Mouse (Mus musculus): ENCODE measurements around the gene Prpf18. TPM values are rescaled to one million over a fixed set of nuclear protein-coding genes. Genes with fewer than 3 reads are reported as not detected.
A peak's percentile ranks its signal among the peaks of the same experiment; 100 is the strongest.
"Not testable (repeated sequence)": the region's sequence is repeated elsewhere in the genome, so short reads cannot be mapped to it uniquely, and the experiment has no call there.

The Prpf18 gene
- total and polyA plus RNA-seq, 3 experiments = 23.8 to 37.6 (median 35.0) TPM

GRCm38 (mm10) chr2:4621471-4621985, 30.4 kb downstream of the Prpf18 start:
- Histone ChIP-seq H3K4me2 (ENCODE audit: insufficient read depth, low read depth, poor library complexity, severe bottlenecking) (no peak overlapping the region), H3K9ac (ENCODE audit: insufficient read depth, low read depth) (no peak overlapping the region), H3K4me3 (replicated peaks in 1 of 3; ENCODE audit: low read depth in 2 of 3, low read length in 2 of 3, poor library complexity in 1 of 3) (no peak overlapping the region), H3K27me3 (replicated peaks) (no peaks in the 10 kb centered on the region), H3K36me3 (replicated peaks in 1 of 2; ENCODE audit: control insufficient read depth in 1 of 2, insufficient read depth in 1 of 2, low read length in 1 of 2) (peaks cover 16 to 35% of the 10 kb centered on the region in 2 experiments), H3K79me2 (replicated peaks; ENCODE audit: control insufficient read depth, extremely low read depth, insufficient read depth, poor library complexity, severe bottlenecking) (no peaks in the 10 kb centered on the region), H3K27ac (ENCODE audit: insufficient read depth, low read depth) (no peak overlapping the region), H3K4me1 (ENCODE audit: control insufficient read depth in 1 of 2, insufficient read depth in 2 of 2) (peaks cover 0 to 5% of the 10 kb centered on the region in 2 experiments; a peak in 1 of 4 replicates), H3K9me3 (replicated peaks; ENCODE audit: low read length) (no peaks in the 10 kb centered on the region)
- dilution Hi-C loops (cut with MboI; ENCODE audit: extremely low pct_ligation_motif_present, extremely low pct_unique_long_range_greater_than_20kb, low sequenced_read_pairs) = no loop called here
- TF ChIP-seq POLR2AphosphoS2 (IDR thresholded peaks at IDR 0.05; ENCODE audit: low read depth, low read length) = 0 out of 2 replicates have a peak, but pooled peaks have one; percentile 38
- no peak for TF ChIP-seq HCFC1 (IDR thresholded peaks at IDR 0.05; ENCODE audit: low read depth, low read length)
- DNase-seq (ENCODE audit: extremely low read depth) = no peak
- in situ Hi-C loops (cut with MboI; ENCODE audit: low pct_ligation_motif_present, low pct_unique_long_range_greater_than_20kb, low sequenced_read_pairs) = no loop called here

GRCm38 (mm10) chr2:4620640-4621401, 31.1 kb downstream of the Prpf18 start:
- DNase-seq (ENCODE audit: extremely low read depth) = no peak
- Histone ChIP-seq H3K36me3 (replicated peaks in 1 of 2; ENCODE audit: control insufficient read depth in 1 of 2, insufficient read depth in 1 of 2, low read length in 1 of 2) (peaks cover 16 to 30% of the 10 kb centered on the region in 2 experiments), H3K79me2 (replicated peaks; ENCODE audit: control insufficient read depth, extremely low read depth, insufficient read depth, poor library complexity, severe bottlenecking) (no peaks in the 10 kb centered on the region), H3K9me3 (replicated peaks; ENCODE audit: low read length) (no peaks in the 10 kb centered on the region), H3K4me2 (ENCODE audit: insufficient read depth, low read depth, poor library complexity, severe bottlenecking) (no peak overlapping the region), H3K4me1 (ENCODE audit: control insufficient read depth in 1 of 2, insufficient read depth in 2 of 2) (no peaks in the 10 kb centered on the region), H3K27ac (ENCODE audit: insufficient read depth, low read depth) (no peak overlapping the region), H3K27me3 (replicated peaks) (no peaks in the 10 kb centered on the region), H3K4me3 (replicated peaks in 1 of 3; ENCODE audit: low read depth in 2 of 3, low read length in 2 of 3, poor library complexity in 1 of 3) (no peak overlapping the region), H3K9ac (ENCODE audit: insufficient read depth, low read depth) (no peak overlapping the region)
- dilution Hi-C loops (cut with MboI; ENCODE audit: extremely low pct_ligation_motif_present, extremely low pct_unique_long_range_greater_than_20kb, low sequenced_read_pairs) (no loop called here), in situ Hi-C loops (cut with MboI; ENCODE audit: low pct_ligation_motif_present, low pct_unique_long_range_greater_than_20kb, low sequenced_read_pairs) (no loop called here)
- no peak for TF ChIP-seq USF2 (conservative IDR thresholded peaks at IDR 0.05; ENCODE audit: low read depth, low read length)
- no peak for TF ChIP-seq ZMIZ1 (IDR thresholded peaks at IDR 0.05; ENCODE audit: low read depth, low read length)

GRCm38 (mm10) chr2:4619893-4620593, 31.9 kb downstream of the Prpf18 start:
- H3K27me3 ChIP-seq (replicated peaks) = no peaks in the 10 kb centered on the region
- no peak overlapping the region for H3K4me2 ChIP-seq (ENCODE audit: insufficient read depth, low read depth, poor library complexity, severe bottlenecking)
- H3K9ac ChIP-seq (ENCODE audit: insufficient read depth, low read depth) = no peak overlapping the region
- TF ChIP-seq GABPA (IDR thresholded peaks at IDR 0.05; ENCODE audit: insufficient replicate concordance, low read depth, low read length) = no peak
- no peak for TF ChIP-seq E2F4 (IDR thresholded peaks at IDR 0.05; ENCODE audit: insufficient replicate concordance, low read depth, low read length)
- TF ChIP-seq RCOR1 (conservative IDR thresholded peaks at IDR 0.05; ENCODE audit: low read depth, low read length) = no peak
- TF ChIP-seq PAX5 (IDR thresholded peaks at IDR 0.05; ENCODE audit: low read length) = no peak
- TF ChIP-seq POLR2AphosphoS2 (IDR thresholded peaks at IDR 0.05; ENCODE audit: low read depth, low read length) = no peak
- no peak for TF ChIP-seq CHD2 (IDR thresholded peaks at IDR 0.05; ENCODE audit: low read length)
- no peak for DNase-seq (ENCODE audit: extremely low read depth)
- in situ Hi-C loops (cut with MboI; ENCODE audit: low pct_ligation_motif_present, low pct_unique_long_range_greater_than_20kb, low sequenced_read_pairs) (no loop called here), dilution Hi-C loops (cut with MboI; ENCODE audit: extremely low pct_ligation_motif_present, extremely low pct_unique_long_range_greater_than_20kb, low sequenced_read_pairs) (no loop called here)
- H3K9me3 ChIP-seq (replicated peaks; ENCODE audit: low read length) = no peaks in the 10 kb centered on the region
- no peaks in the 10 kb centered on the region for H3K79me2 ChIP-seq (replicated peaks; ENCODE audit: control insufficient read depth, extremely low read depth, insufficient read depth, poor library complexity, severe bottlenecking)
- H3K4me1 ChIP-seq (ENCODE audit: control insufficient read depth in 1 of 2, insufficient read depth in 2 of 2) = no peaks in the 10 kb centered on the region
- no peak overlapping the region for H3K4me3 ChIP-seq (replicated peaks in 1 of 3; ENCODE audit: low read depth in 2 of 3, low read length in 2 of 3, poor library complexity in 1 of 3)
- H3K27ac ChIP-seq (ENCODE audit: insufficient read depth, low read depth) = no peak overlapping the region
- H3K36me3 ChIP-seq (replicated peaks in 1 of 2; ENCODE audit: control insufficient read depth in 1 of 2, insufficient read depth in 1 of 2, low read length in 1 of 2) = peaks cover 16 to 30% of the 10 kb centered on the region in 2 experiments

- in situ Hi-C loops (cut with MboI; ENCODE audit: low pct_ligation_motif_present, low pct_unique_long_range_greater_than_20kb, low sequenced_read_pairs); H3K4me1 ChIP-seq (ENCODE audit: control insufficient read depth in 1 of 2, insufficient read depth in 2 of 2); DNase-seq (ENCODE audit: extremely low read depth); H3K79me2 ChIP-seq (replicated peaks; ENCODE audit: control insufficient read depth, extremely low read depth, insufficient read depth, poor library complexity, severe bottlenecking); H3K4me3 ChIP-seq (replicated peaks in 1 of 3; ENCODE audit: low read depth in 2 of 3, low read length in 2 of 3, poor library complexity in 1 of 3); H3K9me3 ChIP-seq (replicated peaks; ENCODE audit: low read length); H3K9ac ChIP-seq (ENCODE audit: insufficient read depth, low read depth); H3K27ac ChIP-seq (ENCODE audit: insufficient read depth, low read depth); dilution Hi-C loops (cut with MboI; ENCODE audit: extremely low pct_ligation_motif_present, extremely low pct_unique_long_range_greater_than_20kb, low sequenced_read_pairs); H3K4me2 ChIP-seq (ENCODE audit: insufficient read depth, low read depth, poor library complexity, severe bottlenecking); H3K27me3 ChIP-seq (replicated peaks): not testable (repeated sequence)
- peaks cover 13 to 25% of the 10 kb centered on the region in 2 experiments for H3K36me3 ChIP-seq (replicated peaks in 1 of 2; ENCODE audit: control insufficient read depth in 1 of 2, insufficient read depth in 1 of 2, low read length in 1 of 2)
These were observed 32.8 kb downstream of the Prpf18 start for GRCm38 (mm10) chr2:4619126-4619525.

All from CH12.LX (cell line).